Mouse (Mus musculus) retina, postnatal 7 days (tissue): ENCODE measurements around the gene Tjp2.
"Not testable (repeated sequence)": the region's sequence is repeated elsewhere in the genome, so short reads cannot be mapped to it uniquely, and the experiment has no call there.

ENCODE experiments used
- DNase-seq: peaks from one replicate; pipeline ENCODE4 v3.0.0-alpha.2; 2012; ENCODE audit warnings: low read depth, low spot score

The Tjp2 gene

DNA sequence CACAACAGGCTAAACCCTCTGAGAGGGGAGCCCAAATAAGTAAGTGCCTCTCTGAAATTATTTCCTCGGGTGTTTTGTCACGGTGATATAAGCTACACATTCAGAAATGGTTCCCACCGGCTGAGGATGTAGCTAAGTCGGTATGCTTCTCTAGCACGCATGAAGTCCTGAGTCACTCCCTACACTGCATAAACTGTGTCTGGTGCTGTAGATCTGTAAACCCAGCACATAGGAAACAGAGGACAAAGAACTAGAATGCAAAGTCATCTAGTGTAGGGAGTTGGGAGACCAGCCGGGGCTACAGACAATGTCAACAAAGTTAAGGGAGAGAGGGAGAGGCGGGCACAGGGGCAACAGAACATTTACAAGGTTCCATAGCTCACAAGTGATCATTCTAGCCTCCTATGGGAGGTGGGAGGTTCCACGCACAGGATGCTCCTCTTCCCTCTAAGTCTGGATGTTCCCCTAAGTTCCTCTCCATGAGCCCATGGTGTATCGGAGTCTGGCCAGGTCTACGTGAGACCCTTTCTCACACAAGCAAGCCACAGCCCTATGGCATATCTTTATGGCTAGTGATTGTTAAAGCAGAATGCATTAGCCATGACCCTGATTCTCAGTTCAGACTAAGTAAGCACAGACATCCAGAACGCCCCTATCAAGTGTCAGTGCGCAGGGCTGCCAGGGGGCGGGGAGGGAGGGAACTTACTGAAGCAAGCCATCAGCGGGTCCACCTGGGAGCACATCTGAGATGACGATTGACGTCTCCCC, 90.5 kb downstream of the Tjp2 start:
- no peak for DNase-seq

DNA sequence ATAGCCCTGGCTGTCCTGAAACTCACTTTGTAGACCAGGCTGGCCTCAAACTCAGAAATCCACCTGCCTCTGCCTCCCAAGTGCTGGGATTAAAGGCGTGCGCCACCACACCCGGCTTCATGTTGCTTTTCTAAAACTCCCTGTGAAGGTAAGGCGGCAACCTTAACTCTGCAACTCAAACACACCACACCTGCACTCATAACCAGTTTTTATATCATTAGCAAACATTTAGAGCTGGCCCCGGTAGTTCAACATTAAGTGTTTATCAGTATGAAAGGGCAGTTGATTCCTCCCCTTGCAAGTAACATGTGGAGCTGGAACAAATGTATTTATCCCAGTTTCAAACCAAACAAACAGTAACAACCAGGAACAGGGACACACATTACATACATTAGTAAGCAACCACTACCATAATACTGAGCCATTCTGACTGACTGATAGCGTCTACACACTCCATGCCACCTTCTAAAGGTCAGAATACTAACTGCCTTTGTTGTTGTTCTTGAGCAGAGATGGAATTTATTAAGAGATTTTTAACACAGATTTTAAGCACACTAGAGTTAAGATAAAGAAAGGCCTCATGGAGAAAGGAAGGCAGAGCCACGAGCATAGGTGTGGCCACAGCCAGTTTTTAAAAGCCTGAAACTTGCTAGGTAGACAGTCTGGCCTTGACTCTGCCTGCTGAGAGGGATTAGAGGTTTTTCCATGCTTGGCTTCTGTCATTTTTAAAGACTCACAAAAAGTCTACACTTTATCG, 101.1 kb downstream of the Tjp2 start:
- DNase-seq: no peak

DNA sequence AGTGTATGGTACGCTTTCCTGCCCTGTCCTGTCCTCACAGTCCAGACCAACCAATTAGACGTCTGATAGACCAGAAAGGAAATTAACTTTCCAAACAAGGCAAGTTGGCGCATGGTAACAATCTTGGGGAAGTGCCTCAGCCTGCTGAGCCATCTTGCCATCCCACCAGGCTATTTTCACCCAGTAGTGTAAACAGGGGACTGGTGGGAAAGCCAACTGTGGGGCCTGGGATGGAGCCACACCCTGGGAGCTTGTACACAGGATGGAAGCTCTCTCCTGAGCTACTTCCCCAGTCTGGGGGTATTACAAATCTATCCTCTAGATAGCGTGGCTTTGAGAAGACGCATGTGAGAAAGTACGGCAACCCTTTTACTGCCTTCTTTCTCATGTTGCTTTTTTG, 101.7 kb downstream of the Tjp2 start:
- no peak for DNase-seq

DNA sequence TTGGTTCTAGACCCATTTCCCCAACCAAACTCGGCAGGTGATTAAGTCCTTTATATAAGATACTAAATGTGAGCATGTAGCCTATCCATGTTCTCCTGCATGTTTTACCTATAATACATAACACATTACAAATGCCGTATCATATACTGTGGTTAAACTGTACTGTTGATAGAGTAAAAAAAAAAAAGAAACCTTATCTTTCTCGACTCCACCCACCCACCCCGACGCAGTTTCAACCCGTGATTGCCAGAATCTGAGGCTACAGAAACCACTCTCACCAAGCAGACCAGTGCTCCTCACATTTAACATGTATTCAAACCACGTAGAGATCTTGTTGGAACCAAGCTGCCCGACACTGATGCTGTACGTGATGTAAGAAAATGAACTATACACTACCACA, 102.2 kb downstream of the Tjp2 start:
- DNase-seq: no peak

DNA sequence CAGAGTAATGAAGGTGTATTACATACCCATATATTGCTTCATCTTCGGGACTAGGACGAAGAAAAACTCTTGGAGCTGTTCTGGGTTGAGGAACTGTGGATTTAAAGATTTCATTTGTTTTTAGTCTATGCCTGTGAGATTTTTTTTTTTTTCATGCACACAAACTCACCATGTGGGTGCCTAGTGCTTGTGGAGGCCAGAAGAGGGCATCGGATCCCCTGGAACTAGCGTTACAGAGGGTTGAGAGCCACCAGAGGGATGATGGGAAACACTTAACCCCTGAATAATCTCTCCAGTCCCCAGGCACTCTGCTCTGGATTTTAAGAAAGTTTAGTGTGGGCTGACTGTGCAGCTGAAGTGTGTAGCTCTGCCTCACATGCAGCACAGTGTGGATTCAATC, 104.0 kb downstream of the Tjp2 start:
- no peak for DNase-seq

DNA sequence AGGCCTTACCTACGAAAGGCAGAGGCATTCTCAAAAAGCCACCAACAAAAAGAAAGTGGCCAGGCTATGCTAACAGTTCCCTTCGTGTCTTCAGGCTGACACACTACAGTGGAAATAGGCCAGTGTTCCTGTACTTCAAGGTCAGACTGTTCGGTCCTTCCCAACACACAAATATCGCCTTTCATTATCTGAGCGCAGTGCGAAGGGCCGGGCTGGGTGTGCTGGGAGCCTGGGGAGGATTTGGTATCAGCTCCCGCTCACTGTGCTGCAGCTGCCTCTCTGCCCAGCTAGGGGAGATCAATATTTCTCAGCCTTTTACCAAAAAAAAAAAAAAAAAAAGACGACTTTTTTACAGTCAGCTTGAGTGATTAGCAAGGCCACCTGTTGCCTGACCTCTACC, 106.1 kb downstream of the Tjp2 start:
- no peak for DNase-seq

DNA sequence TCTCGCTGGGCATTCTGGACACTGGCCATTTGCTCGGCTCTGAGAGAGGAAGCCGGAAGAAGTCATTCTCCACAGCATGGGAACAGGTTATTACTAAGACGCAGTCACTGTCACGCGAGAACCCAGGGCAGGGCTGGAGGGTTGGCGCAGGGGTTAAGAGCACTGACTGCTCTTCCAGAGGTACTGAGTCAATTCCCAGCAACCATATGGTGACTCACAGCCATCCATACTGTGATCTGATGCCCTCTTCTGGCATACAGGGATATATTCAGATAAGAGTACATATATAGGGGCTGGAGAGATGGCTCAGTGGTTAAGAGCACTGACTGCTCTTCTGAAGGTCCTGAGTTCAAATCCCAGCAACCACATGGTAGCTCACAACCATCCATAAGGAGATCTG, 113.2 kb downstream of the Tjp2 start:
- no peak for DNase-seq

DNA sequence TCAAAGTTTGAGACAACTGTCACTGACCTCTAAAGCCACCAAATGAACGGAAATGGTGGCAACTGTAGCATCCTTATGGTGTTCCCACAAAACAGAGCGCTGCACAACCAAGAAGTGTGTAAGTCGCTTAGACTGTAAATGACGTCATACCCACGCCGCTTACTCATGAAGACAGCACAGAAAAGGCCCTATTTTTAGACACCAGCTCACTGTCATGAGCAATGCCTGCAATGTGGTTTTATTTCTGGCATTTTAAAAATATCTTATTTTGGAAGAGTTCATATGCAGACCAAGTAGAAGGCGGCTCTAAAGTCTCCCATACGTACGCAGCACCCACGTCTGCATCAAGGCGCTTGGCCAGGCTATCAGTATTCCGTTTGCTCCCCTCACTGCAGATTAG, 117.1 kb downstream of the Tjp2 start:
- no peak for DNase-seq

DNA sequence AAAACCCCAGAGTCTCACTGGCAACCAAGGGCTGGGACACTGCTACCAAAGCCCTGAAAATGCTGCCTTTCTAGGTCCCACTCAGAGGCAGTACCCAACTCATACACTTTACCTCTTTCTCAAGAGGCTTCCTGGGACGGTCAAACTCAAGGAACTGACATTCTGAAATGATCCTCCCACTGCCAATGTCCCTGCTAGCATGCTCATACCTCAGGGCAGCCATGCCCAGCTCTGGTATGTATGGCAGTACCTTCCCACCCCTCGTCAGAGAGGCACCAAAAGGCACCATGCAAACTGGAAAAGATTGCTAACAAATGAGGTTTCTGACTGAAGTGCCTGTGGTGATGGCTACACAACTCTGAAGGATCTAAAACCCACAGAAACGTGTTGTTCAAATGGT, 121.0 kb downstream of the Tjp2 start:
- DNase-seq: no peak

DNA sequence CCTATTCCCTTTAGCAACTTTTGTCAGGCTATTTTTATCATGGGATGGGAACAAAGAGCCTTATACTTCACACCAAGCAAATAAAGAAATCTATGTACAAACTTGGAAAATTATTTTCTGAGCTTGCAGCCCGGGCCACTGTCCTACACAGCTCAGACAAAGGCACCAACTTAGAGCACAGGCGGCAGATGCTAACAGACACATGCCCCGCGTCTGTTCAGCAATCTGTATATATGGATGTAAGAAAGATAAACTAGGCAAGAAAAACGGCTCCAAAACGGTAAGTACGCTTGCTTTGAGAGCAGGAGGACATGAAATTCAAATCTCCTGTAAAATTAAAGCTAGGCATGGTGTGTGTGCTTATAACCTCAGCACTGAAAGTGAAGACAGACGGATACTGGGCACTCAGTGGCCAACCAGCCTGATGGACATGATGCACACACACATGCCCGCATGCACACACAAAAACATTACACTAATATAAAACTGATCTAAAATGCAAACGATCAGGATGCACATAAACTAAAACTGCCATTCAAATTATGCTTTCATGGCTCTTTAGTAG, 122.2 kb downstream of the Tjp2 start:
- DNase-seq: no peak

DNA sequence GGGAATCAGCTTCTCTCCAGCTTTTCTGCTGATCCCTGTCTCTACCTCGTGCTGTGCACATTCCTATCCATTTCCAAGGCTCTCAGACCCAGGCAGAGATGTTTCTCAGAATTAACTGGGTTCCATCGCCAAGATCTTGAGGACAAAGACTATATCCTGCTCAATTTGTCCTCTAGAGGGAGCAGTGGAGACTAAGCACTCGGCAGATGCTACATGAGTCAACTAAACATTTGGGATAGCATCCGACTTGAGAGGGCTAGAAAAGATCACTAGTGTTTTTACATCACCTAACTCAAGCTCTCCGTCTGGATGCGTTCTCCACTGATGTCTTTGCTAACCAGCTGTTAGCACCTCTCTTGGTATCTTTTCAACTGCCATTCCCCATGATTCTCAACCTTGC, 123.6 kb downstream of the Tjp2 start:
- DNase-seq: peak; percentile 16

DNA sequence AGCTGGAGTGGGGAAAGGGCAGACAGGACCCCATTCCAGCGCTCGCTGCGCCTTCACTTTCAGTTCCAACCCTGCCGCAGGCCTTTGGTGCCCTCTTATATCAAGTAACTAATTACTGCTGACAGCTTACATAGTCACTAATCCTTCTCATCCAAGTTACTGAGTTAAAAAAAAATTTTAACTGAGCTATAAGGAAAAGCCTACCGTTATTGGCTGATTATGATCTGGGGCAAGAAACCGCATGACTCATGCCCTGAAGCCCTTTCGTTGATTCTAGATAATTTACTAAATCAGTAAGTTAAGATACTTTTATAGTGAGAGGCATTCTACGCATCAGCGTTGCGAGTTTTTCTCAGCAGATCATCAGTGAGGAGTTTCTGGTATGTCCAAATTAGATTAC, 126.1 kb downstream of the Tjp2 start:
- no peak for DNase-seq

DNA sequence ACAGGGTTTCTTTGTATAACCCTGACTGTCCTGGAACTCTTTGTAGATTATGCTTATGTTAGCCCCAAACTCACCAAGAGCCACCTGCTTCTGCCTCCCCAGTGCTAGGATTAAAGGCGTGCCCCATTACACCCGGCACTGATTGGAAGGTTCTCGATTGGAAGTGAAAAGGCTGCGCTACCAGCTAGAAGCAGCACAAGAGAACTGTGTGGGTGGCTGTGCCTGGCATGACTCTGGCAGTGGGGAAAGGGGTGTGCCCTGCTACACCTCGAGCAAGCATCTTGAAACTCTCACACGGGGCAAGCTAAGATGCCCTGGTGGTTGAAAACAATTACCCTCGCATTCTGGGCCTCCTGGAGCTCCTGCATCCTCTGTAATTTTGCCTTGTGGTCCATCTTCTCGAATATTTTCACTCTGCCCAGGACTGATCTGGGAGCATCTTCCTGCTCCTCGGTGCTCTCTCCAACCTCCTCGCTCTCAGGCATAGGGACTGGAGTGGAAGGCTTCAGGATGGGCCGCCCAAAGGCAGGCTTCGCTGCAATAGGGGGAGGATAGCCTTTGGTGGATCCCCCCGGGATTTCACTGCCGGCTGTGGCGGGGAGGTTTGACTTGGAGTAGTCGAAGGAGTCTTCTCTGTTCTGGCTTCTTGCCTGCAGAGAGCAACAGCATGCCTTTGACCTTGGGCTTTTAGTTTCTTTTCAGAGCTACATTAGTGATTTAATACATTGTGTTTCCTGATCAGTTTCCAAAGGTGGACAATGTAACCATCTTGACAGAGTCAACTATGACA, 127.0 kb downstream of the Tjp2 start:
- no peak for DNase-seq

DNA sequence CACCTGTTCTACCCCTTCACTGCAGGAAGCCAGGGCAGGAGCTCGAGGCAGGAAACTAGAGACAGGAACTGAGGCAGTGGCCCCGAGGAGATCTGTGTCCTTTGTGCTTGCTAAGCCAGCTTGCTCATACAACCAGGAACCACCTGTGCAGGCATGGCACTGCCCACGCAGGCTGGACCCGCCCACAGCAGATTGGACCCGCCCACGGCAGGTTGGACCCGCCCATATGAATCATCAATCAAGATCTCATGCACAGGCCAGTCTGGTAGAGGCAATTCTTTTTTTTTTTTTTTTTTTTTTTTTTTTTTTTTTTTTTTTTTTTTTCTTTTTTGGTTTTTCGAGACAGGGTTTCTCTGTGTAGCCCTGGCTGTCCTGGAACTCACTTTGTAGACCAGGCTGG, 132.8 kb downstream of the Tjp2 start:
- not testable (repeated sequence) for DNase-seq

DNA sequence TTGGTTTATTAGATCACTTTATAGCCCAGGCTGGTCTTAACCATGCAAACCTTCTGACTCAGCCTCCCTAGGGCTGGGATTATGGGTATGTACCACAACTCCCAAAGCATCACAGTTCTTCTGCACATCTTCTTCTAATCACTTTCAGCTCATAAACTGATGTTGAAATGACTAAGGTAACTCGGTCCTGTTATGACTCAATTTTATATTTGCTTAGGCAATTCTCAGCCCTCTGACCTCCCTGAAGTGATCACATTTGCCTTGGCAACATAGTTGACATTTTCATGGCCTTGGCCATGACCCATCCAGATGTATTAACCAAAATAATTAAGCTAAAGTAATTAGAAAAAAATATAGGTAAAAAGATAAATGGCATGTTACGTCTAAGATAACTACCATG, 134.5 kb downstream of the Tjp2 start:
- no peak for DNase-seq

DNA sequence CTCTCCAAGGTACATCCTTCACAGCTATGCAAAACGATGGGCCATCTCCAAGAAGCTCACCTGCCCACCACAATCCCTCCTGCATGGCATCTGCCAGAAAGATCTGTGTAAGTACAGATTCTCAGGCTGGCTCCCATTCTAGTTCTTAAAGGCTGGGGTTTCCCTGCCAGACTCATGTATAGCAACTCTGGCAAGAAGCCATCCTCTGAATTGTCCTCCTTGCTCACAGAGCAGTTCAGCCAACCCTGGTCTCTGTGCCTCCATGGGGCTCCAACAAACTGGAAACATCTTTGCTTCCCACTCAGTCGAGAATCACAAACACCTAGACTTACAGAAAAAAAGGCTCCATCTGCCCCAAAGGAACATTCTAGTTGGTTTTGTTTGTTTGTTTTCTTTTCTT, 139.5 kb downstream of the Tjp2 start:
- DNase-seq: no peak

DNA sequence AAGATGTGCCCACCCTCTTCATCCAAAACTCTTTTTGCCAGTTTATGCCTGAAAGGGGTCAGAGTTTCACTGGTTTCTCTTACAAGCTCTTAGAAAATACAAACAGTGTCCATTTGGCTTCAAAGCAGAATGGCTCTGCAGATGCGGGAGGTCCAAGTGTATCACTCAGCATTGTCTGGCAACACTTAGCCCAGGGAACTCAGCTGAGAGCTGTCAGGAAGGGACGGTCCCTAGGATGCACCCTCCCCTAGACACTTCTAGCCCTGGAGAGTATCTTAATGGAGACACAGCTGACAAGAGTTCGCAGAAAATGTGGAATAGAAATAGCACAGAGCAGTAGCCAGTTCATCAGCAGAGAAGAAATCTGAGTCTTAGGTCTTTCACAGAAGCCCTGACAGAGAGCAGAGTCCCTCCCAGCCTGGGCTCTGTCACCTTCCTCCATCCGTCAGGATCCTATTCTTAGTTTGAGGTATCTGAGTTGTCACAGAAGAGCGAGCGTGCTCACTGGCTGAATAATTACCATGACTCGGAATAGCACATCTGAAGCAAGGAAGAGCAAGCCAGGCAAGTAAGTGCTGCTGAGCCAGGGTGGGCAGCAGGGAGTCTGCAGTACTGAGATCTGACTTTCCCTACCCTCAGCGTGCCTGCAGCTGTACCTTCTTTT, 144.3 kb downstream of the Tjp2 start:
- no peak for DNase-seq

DNA sequence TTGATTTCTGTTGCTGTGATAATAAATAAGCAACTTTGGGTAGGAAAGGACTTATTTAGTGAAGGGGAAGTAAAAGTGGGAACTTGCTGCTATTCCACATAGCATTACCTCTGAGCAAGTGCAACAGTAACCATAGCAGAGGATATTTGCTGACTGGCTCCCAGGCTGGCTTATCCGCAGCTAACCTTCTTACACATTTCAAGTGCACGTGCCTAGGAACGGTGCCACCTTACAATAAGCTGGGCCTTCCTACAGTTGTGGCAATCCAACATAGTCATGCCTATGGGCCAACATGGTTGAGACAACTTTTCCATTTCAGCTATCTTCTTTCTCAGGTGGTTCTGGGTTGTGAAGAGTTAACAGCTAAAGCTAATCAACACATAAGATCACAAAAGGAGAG, 147.2 kb downstream of the Tjp2 start:
- no peak for DNase-seq

DNA sequence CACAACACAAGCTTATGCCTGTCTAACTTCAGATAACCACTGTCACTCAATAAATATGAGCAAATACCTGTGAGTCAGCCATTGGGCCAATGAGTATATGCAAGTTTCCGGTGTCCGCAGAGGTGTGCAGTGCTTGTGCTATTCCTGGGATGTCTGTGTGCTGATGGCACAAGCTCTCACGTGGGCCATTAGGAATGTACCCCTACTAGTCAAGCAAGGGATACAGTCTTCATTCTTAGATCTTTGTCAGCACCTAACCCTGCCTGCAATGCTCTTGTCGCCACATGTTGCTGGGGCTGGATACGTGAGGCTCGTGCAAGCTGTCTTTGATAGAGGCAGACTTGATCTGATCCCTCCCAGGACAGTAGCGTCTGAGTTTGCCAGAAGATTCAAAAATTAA, 148.3 kb downstream of the Tjp2 start:
- no peak for DNase-seq

DNA sequence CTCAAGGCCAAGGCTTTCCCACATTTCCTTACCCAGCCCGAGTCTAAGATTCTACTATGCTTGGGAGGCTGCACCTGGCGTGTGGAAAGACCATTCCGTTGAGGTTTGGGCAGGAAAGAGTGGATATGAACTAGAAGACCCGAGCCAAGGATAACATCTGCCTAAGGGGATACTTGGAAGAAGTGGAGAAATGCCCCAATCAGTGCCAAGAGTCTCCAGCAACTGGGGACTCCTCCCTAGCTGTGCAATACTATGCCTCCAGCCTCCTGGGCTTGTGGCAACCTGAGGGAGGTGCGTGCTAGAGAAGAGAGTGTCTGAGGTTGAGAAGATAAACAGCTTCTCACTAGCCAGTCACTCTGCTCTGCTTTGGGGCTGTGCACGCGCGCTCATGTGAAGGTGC, 148.9 kb downstream of the Tjp2 start:
- no peak for DNase-seq

DNA sequence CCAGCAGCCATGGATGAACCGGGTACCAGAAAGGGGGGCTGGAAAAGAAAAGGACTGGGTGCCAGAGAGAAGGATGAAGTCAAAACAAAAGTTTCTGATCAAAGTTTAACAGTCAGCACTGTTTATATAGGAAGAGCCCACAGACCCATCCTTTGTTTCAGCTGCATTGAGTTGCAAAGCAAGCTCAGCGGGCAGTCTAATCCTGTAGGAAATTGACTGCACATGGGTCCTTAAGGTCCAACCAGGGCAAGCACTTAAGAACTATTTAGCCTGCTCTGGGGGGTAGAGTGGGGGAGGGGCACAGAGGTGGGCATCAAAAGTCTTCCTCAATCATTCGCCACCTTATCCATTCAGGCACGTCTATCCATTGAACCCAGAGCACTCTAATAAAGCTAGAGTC, 151.7 kb downstream of the Tjp2 start:
- no peak for DNase-seq
